Mouse (Mus musculus) adrenal gland, adult 2 months (tissue): ENCODE measurements at regions not wholly inside any gene's neighbourhood (a gene's known extent, or its start where the extent isn't known, plus 50 kb on each side); places are given as distances from the start of the nearest gene placed in this dataset.
A peak's percentile ranks its signal among the peaks of the same experiment; 100 is the strongest.

Source experiments
- DNase-seq: peaks from one replicate; pipeline ENCODE4 v3.0.0; 2021

DNA sequence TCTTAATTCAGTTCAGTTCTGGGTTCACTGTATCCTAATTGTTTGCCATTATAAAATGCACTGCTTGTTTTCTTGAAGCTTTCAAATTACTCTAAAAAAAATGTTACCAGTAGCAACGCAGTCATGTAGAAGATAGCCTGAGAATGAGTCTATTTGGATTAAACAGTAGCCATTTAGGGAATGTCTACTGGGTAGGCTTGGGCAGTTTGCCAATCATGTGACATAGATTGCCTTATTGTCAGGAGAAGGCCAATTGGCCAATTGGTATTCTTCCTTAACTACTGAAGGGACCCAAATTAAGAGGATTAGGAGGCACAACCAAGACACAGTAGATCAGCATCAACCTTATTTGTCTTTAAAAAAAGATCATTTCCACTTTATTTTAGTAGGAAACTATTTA is 379.7 kb downstream of the Samd5 start:
- DNase-seq, result no peak

- no peak for DNase-seq
These were observed 380.4 kb downstream of the Samd5 start for GRCm38 (mm10) chr10:9294620-9295019.

- DNase-seq, result no peak
These were observed 383.4 kb downstream of the Samd5 start for GRCm38 (mm10) chr10:9291456-9292146.

- DNase-seq, result no peak
These were observed 387.1 kb upstream of the Sash1 start for GRCm38 (mm10) chr10:9272940-9273339.

DNA sequence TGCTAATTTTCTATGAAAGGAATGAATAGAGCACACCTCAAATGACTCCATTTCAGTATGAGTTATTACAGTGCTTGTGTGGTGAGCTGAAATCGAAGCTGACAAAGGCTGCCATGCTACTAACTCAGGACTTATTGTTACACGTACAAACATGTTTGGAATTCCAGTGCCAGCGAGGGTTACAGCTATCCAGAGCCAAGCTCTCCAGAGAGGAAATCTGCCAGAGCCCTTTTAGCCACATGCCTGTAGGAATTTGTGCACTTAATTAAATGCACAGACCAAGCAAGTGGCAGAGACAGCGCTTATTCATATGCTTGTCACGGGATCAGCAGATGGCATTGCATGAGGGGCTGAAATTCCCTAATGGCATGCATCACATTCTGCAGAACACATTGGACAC is 386.4 kb upstream of the Sash1 start:
- DNase-seq, result no peak

- no peak for DNase-seq
These were observed 379.7 kb upstream of the Sash1 start for GRCm38 (mm10) chr10:9265528-9265927.

DNA sequence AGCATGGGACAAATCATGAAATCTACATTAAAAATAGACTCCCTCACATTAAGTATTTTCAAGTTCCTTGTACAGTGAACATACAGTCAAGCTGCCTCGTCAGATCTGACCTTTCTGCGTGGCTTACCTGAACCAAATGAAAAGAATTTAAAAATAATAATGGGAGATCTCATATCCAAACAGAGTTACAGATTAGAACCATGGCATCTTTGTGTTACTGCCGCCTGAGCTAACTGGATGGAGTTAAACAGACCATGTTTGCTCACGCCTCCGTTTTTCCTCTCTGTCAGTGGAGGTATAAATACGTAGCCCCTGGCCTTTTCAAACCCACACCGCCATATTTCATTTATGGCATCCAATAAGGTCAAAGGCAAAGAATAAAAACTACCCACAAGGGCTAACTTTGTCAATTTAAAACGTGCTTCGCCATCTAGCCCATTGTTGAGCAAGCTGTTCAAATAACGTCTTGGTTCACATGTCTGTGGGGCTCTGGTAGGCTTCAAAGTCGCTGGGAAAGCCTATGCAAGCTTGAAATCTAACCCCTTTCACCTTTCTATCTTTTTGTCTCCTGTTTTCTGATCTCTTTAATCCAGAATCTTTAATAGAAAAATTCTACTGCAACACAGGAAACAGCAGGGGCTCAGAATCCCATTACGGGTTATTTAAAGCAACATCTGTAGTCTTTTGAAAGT is 378.6 kb upstream of the Sash1 start:
- no peak for DNase-seq

DNA sequence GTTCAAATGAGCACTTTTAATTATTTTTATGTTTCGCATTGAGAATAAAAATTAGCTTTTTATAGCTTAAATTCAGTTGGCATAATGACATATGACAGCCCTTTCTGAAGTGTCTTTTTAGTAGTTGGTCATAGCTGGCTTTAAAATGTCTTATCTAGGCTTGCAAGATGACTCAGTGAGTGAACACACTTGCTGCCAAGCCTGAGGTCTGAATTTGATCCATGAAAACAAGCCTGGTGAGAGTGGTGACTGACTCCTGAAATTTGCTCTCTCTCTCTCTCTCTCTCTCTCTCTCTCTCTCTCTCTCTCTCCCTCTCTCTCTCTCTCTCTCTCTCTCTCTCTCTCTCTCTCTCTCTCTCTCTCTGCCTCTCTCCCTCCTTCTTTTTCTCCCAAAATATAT is 372.8 kb upstream of the Sash1 start:
- DNase-seq, result peak; percentile 33

- no peak for DNase-seq
These were observed 367.0 kb upstream of the Sash1 start for GRCm38 (mm10) chr10:9252941-9253217.

DNA sequence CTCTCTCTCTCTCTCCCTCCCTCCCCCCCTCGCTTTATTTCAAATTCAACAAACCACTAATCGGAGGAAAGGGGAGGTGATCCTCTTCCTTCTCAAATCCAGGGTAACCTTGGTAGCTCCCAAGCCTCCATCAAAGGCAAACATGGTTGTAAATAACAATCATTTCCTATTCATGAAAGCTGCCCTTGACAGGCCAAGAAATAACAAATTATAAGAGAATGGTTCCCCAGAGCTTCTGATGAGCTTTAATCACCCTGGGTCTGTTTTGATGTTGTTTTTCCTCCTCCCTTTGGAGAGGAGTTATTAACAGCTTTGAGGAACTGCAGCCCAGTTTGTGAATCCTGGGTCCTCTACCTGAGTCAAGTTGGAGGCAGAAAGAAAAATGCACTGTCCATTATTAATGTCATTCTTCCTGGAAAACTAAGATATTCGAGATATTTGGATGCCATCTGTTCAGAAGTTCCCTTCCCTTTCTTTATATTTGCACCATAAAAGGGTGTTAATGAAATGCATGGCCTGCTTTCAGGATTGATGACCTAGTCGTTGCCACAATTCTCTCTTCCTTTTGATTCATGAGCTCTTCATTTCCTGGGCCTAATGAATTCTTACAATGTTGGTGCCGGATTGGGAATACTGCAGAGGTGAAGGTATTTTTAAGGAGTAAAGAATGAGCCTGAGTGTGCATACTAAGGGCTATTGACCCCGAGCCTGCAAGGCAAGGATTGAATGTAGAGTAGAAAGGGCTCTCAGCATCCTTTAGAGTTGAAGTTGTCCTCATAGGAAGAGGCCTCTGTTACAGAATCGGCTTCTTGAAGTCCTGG is 366.5 kb upstream of the Sash1 start:
- no peak for DNase-seq

DNA sequence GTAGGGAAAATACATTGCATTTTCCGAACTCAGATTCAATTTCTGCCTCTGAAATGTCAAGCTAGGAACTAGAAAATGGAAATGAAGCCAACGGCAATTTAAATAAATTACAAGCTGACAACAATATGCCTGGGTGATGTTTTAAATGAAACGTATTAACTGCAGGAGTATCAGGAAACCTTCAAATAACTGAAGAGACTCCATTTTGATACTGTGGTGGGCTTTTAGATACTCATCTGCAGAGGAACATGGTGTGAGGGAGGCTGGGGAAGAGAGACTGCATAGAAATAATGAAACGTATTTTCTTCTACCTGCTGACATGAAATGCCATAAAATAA is 357.4 kb upstream of the Sash1 start:
- no peak for DNase-seq

- DNase-seq, result no peak
These were observed 356.9 kb upstream of the Sash1 start for GRCm38 (mm10) chr10:9242596-9243280.

- DNase-seq, result no peak
These were observed 354.1 kb upstream of the Sash1 start for GRCm38 (mm10) chr10:9239956-9240355.

DNA sequence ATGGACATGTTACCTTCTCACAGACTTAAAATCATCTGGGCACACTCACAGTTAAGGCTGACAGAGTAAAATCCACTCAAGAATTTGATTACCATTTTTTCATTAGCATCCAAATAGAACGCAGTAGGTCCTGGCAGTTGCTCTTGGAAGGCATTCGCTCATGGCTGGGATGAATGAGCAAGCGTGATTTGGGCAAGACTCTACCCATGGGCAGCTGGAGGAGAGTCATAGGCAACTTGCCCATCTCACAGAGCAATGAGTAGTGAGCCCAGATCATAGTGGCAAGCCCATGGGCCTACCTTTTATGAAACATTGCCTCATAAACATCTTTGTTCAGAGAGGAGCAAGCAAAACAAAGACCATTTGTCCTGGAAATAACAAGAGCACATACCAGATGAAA is 345.9 kb upstream of the Sash1 start:
- DNase-seq, result no peak

GRCm38 (mm10) chr10:9229116-9229515 is 343.2 kb upstream of the Sash1 start:
- no peak for DNase-seq

- DNase-seq, result no peak
These were observed 341.5 kb upstream of the Sash1 start for GRCm38 (mm10) chr10:9227361-9227760.

DNA sequence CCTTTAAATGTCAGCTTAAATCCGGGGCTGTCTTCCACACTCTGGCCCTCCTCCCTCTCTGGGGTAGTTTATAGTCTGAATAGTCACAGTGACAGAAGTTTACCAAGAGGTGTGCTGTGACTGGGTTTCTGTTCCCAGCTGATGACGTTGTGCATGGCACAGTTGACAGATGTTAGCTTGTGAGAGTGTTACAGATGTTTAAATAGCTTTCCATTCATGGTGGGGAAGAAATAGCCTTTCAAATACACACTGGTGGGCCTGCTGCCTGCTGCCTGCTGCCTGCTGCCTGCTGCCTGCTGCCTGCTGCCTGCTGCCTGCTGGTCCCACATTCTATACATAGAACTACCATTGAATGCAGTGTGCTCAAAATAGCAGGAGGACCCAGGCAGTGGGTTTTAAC is 324.8 kb upstream of the Sash1 start:
- no peak for DNase-seq

DNA sequence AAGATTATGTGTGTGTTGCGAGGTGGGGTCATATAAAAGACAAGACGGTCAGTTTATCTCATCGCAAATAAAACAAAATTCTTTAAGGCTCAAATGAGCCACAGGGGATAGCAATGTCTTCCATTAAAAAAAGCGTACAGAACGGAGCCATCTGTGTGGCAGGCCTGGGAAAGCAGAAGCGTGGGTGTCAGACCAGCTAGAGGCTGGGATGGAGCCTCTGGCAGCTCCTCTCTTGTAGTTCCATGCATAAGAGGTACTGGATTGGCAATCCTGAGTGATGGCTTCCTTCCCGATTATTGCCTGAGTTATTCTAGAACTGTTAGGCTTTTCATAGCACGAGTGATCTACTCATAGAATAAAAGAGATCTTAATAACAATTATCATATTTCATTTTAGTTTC is 318.2 kb upstream of the Sash1 start:
- no peak for DNase-seq

DNA sequence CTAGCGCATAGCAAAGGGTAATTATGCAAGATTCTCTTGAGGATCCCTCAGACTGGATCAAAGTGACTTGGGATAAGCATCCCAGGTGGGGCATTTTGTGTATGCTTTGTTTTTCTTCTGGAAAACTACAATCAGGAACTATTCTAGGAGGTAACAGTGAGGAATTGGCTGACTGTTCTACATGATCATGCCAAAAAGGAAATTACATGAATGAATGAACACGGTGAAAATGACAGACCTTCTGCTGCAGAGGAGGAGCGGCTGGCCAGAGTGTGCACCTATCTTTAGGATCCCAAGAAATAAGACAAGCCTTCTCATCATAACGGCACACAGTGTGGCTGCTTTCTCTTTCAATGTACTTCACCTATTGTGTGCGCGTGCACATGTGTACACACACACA is 317.5 kb upstream of the Sash1 start:
- DNase-seq, result no peak

DNA sequence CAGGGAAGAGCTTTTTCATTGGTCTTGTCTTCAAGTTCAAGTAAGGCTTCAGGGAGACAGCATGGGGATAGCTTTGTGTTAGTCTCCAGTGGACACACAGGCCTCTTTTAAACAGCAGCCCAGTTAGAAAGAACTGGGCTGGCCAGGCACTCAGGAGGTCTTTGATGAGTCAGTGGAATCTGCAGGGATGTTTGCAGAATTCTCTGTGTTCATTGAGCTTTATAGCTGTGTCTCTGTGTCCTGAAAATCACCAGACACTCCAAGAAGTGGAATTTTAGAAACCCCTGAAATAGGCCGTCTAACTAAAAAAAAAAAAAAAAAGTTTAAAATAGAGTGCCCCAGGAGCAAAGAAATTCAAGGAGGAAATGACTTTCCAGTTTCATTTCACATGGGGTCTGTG is 317.1 kb upstream of the Sash1 start:
- DNase-seq, result no peak

GRCm38 (mm10) chr10:9174997-9175396 is 289.1 kb upstream of the Sash1 start:
- no peak for DNase-seq

- no peak for DNase-seq
These were observed 287.6 kb upstream of the Sash1 start for GRCm38 (mm10) chr10:9173509-9173908.

DNA sequence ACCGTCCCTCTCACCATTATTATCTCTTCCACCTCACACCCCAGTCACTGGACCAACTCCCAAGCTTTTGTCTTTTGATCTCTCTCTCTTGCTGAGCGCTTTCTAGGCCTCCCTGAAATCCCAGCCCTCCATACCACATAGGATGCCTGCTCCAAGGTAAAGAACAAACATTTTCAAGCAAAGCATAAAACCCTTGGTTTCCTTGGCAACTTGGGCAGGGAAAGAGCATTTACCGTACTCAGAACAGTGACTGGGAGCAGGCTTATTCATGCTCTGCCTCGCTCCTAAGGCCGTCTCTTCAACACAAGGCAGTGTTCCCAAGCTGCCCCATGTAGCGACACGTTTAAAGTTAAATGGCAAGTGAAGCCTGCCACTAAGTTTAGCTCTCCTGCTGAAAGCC is 282.9 kb upstream of the Sash1 start:
- no peak for DNase-seq
